Mouse (Mus musculus) bone marrow, adult 2 months (tissue): ENCODE data around the gene Tgfbi. TPM values are rescaled to one million over a fixed set of nuclear protein-coding genes. Genes with fewer than 3 reads are reported as not detected.

ENCODE experiments used
- H3K27ac ChIP-seq: fragments of 200-500 bp; 2 replicates; pipeline ENCODE4 v1.5.1; 2012; ENCODE audit warnings: low read depth, mild to moderate bottlenecking, control low read depth, inconsistent platforms, low read length; ENCODE audit not compliant: control insufficient read depth, poor library complexity, insufficient read depth
- H3K4me1 ChIP-seq: fragments of 200-500 bp; 2 replicates; pipeline ENCODE4 v1.6.1; 2011; ENCODE audit warnings: low read length; ENCODE audit not compliant: control insufficient read depth, insufficient read depth
- H3K4me3 ChIP-seq: fragments of 200-500 bp; replicated peaks from 2 replicates; pipeline ENCODE3; 2011; ENCODE audit warnings: mild to moderate bottlenecking, low read depth, low read length, control low read depth; ENCODE audit not compliant: control insufficient read depth
- CTCF ChIP-seq: fragments of 200-500 bp; IDR thresholded peaks from 2 replicates; pipeline ENCODE4 v1.5.1; 2011; ENCODE audit warnings: low read length, control low read depth; ENCODE audit not compliant: control insufficient read depth, insufficient read depth
- POLR2A ChIP-seq: fragments of 200-500 bp; IDR thresholded peaks from 2 replicates; pipeline ENCODE4 v1.6.1; 2011; ENCODE audit warnings: low read depth, mild to moderate bottlenecking, control low read depth, low read length, borderline replicate concordance; ENCODE audit not compliant: control insufficient read depth
- WGBS: fragments of 180-500 bp; shearing (Covaris S2); methylation state at CpG from one replicate; pipeline ENCODE4 v1.1.7; 2018; 5-methylcytosine and 5-hydroxymethylcytosine counted together
- polyA plus RNA-seq: library from polyadenylated mRNA; stranded (reverse); fragments of >200 nt; gene quantifications from 2 replicates; pipeline ENCODE4 v1.2.4, GENCODE M21; 2011; ENCODE audit warnings: low replicate concordance; ENCODE audit not compliant: missing spikeins, insufficient read depth, insufficient read length

Tgfbi gene
- polyA plus RNA-seq, 1 experiment: 49.4 TPM

DNA sequence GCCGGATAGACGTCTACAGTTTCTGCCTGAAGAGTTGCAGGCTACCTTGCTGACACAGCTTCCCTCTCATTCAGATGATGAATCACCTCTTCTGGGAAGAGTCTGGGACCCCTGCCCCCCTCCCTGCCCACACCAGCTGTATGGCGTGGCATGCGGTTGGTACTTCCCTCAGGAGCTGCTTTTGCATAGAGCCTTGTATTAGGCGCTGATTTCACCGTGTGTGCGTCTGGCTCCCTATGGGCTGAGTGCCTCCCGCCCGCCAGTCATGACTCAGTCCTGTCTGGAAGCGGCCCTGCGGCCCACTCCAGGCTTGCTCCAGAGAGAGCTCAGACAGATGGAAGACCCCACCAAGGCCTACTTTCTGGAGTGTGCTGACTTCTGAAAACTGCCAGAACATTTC is 8.1 kb upstream of the Tgfbi start:
- H3K4me1 ChIP-seq: no peaks in the 10 kb centered on the region; the same call in 1 of the 2 replicates
- TF ChIP-seq CTCF: no peak
- H3K4me3 ChIP-seq: no peak overlapping the region
- no peak overlapping the region for H3K27ac ChIP-seq
- WGBS: 9% methylated on average over 11 of the region's 11 CpGs

GRCm38 (mm10) chr13:56605503-56605902 is 3.8 kb upstream of the Tgfbi start:
- Histone ChIP-seq H3K4me3 (no peak overlapping the region), H3K4me1 (peaks cover 1% of the 10 kb centered on the region; the same call in 1 of the 2 replicates), H3K27ac (no peak overlapping the region)
- 55% methylated on average over 9 of the region's 9 CpGs for WGBS
- no peak for TF ChIP-seq POLR2A
- no peak for TF ChIP-seq CTCF

DNA sequence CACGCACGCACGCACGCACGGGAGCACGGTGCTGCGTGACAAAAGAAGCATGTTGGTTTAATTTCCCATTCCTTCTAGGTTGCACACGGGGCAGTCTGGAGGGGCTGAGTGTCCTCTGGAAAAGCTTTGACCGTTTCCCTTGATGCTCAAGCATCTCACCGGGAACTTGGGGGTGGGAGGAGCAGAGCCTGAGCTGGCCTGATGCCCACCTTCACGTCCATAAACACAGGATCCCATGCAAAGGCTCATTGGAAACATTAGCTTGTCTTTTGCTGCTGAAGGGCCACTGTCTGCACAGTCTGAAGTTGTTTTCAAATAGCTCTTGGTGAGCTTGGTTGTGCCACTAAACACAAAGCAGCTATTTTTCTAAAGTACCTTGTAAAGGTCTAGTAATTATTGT is 2.6 kb upstream of the Tgfbi start:
- H3K27ac ChIP-seq: no peak overlapping the region; the same call in 1 of the 2 replicates
- no peak for TF ChIP-seq POLR2A
- TF ChIP-seq CTCF: no peak
- 81% methylated on average over 11 of the region's 11 CpGs for WGBS
- peaks cover 1% of the 10 kb centered on the region; the same call in 1 of the 2 replicates for H3K4me1 ChIP-seq
- H3K4me3 ChIP-seq: no peak overlapping the region

DNA sequence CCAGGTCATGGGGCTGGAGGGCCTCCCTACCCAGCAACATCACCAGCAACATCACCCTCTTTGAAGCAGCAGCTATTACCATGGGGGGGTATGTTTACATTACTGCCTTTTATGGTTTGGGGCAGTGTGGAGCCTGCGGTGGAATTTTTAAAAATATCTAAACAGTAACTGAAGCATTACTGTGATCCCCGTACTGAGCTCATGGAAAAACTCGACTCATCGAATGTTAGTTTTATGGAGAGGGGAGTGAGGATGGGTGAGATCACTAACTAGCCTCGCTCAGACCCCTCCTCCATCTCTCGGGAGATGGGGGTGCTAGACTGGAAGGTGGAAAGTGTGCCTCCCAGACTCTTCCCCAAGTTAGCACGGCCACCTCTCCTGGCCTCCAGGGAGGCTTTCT is 2.1 kb upstream of the Tgfbi start:
- 86% methylated on average over 7 of the region's 7 CpGs for WGBS
- TF ChIP-seq POLR2A (no peak), CTCF (no peak)
- H3K4me1 ChIP-seq: peaks cover 1% of the 10 kb centered on the region; the same call in 1 of the 2 replicates
- H3K4me3 ChIP-seq: no peak overlapping the region
- no peak overlapping the region for H3K27ac ChIP-seq

DNA sequence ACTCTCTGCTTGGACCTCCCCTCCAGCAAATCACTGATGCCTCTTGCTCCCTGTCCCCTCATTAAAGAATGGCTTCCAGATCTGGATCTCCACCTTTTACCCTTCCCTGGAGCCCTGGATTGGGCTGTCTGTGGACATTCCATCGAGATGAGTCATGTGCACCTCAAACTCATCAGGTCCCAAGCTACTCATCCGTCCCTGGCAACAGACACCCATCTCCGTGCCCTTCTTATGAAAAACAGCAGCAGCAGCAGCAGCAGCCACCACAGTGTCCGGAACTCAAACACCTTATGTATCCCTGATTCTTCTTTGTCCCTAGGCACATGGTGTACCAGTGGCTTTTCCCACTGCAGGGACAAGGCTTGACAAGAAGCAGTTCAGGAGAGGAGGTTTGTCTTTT is 1.5 kb upstream of the Tgfbi start:
- H3K4me1 ChIP-seq: peaks cover 1% of the 10 kb centered on the region; the same call in 1 of the 2 replicates
- 79% methylated on average over 4 of the region's 4 CpGs for WGBS
- TF ChIP-seq CTCF: no peak
- H3K27ac ChIP-seq: no peak overlapping the region
- no peak overlapping the region for H3K4me3 ChIP-seq

GRCm38 (mm10) chr13:56611129-56611528 is 1.8 kb downstream of the Tgfbi start:
- Histone ChIP-seq H3K4me1 (peaks cover 14% of the 10 kb centered on the region), H3K4me3 (peak overlapping the region; percentile 69), H3K27ac (peak overlapping the region; percentile 75)
- 7% methylated on average over 4 of the region's 4 CpGs for WGBS
- TF ChIP-seq CTCF (no peak), POLR2A (no peak)

- WGBS: 0% methylated on average over 3 of the region's 3 CpGs
- TF ChIP-seq POLR2A (no peak), CTCF (no peak)
- Histone ChIP-seq H3K4me1 (peaks cover 14% of the 10 kb centered on the region), H3K4me3 (peak overlapping the region; percentile 53), H3K27ac (peak overlapping the region; percentile 75)
Observed at GRCm38 (mm10) chr13:56611741-56612140, 2.4 kb downstream of the Tgfbi start.

GRCm38 (mm10) chr13:56612331-56612730 is 3.0 kb downstream of the Tgfbi start:
- H3K4me1 ChIP-seq: peaks cover 14% of the 10 kb centered on the region
- H3K4me3 ChIP-seq: no peak overlapping the region
- WGBS: 57% methylated on average over 10 of the region's 10 CpGs
- TF ChIP-seq CTCF (no peak), POLR2A (no peak)
- H3K27ac ChIP-seq: peak overlapping the region; percentile 75

GRCm38 (mm10) chr13:56613366-56613998 is 4.2 kb downstream of the Tgfbi start:
- 3% methylated on average over 9 of the region's 9 CpGs for WGBS
- TF ChIP-seq POLR2A: no peak
- TF ChIP-seq CTCF: no peak
- H3K4me3 ChIP-seq: peak overlapping the region; percentile 41
- H3K27ac ChIP-seq: peak overlapping the region; percentile 81
- H3K4me1 ChIP-seq: peaks cover 14% of the 10 kb centered on the region
